Mouse (Mus musculus) CH12.LX (cell line): ENCODE measurements around the gene Pde4b. TPM values are rescaled to one million over a fixed set of nuclear protein-coding genes. Genes with fewer than 3 reads are reported as not detected.

Experiments
- DNase-seq: peaks from one replicate; pipeline ENCODE4 v3.0.0-alpha.2; 2013; ENCODE audit errors: extremely low read depth
- H3K27ac ChIP-seq: 2 replicates; pipeline ENCODE4 v1.5.1; 2012; ENCODE audit warnings: low read depth, mild to moderate bottlenecking, control low read depth, moderate library complexity; ENCODE audit not compliant: insufficient read depth
- H3K27me3 ChIP-seq: replicated peaks from 2 replicates; pipeline ENCODE3; 2012; ENCODE audit warnings: inconsistent platforms
- H3K36me3 ChIP-seq, 2 experiments: replicated peaks in 1 of 2; 2 replicates each; pipeline versions ENCODE3 to v1.6.1; 2012; ENCODE audit warnings: inconsistent platforms in 1 of 2, low read length in 1 of 2, mild to moderate bottlenecking in 1 of 2, mixed read lengths in 1 of 2, moderate library complexity in 1 of 2; ENCODE audit not compliant: control insufficient read depth in 1 of 2, insufficient read depth in 1 of 2
- H3K4me1 ChIP-seq, 2 experiments: 2 replicates each; pipeline ENCODE4 v1.6.1; 2012; ENCODE audit warnings: inconsistent platforms in 1 of 2, moderate library complexity in 1 of 2; ENCODE audit not compliant: insufficient read depth in 2 of 2, control insufficient read depth in 1 of 2
- H3K4me2 ChIP-seq: 2 replicates; pipeline ENCODE4 v1.6.1; 2012; ENCODE audit warnings: low read depth, mild to moderate bottlenecking, control low read depth; ENCODE audit not compliant: poor library complexity, insufficient read depth, severe bottlenecking
- H3K4me3 ChIP-seq, 3 experiments: fragments of 150-350 bp in 1 of 3; sonication (generic) in 1 of 3; replicated peaks in 1 of 3; 2 replicates each; pipeline versions ENCODE3 to v1.5.1; 2011 to 2012; ENCODE audit warnings: low read depth in 2 of 3, low read length in 2 of 3, mild to moderate bottlenecking in 2 of 3, moderate library complexity in 2 of 3, control low read depth in 1 of 3, improper control_type of control experiment in 1 of 3, inconsistent platforms in 1 of 3, mixed read lengths in 1 of 3; ENCODE audit not compliant: poor library complexity in 1 of 3
- H3K79me2 ChIP-seq: replicated peaks from 2 replicates; pipeline ENCODE4 v1.6.1; 2012; ENCODE audit warnings: mild to moderate bottlenecking, moderate library complexity; ENCODE audit not compliant: control insufficient read depth, poor library complexity, insufficient read depth, severe bottlenecking; ENCODE audit errors: extremely low read depth
- H3K9ac ChIP-seq: 2 replicates; pipeline ENCODE4 v1.6.1; 2012; ENCODE audit warnings: low read depth, mild to moderate bottlenecking, control low read depth, moderate library complexity; ENCODE audit not compliant: insufficient read depth
- H3K9me3 ChIP-seq: replicated peaks from 2 replicates; pipeline ENCODE3; 2012; ENCODE audit warnings: low read length, inconsistent platforms, mixed read lengths
- CHD1 ChIP-seq: IDR thresholded peaks from 2 replicates; pipeline ENCODE4 v1.6.1; 2012; ENCODE audit warnings: low read depth, low read length, improper control_type of control experiment, inconsistent platforms
- CTCF ChIP-seq, 2 experiments: IDR thresholded peaks in 1 of 2; conservative IDR thresholded peaks in 1 of 2; 2 replicates each; pipeline ENCODE4 v1.5.1; 2011 to 2012; ENCODE audit warnings: low read depth in 2 of 2, low read length in 2 of 2, improper control_type of control experiment in 1 of 2, inconsistent platforms in 1 of 2, mild to moderate bottlenecking in 1 of 2, moderate library complexity in 1 of 2
- ELF1 ChIP-seq: IDR thresholded peaks from 2 replicates; pipeline ENCODE4 v1.6.1; 2014; ENCODE audit warnings: low read depth, mild to moderate bottlenecking, inconsistent platforms, low read length, improper control_type of control experiment
- EP300 ChIP-seq: IDR thresholded peaks from 2 replicates; pipeline ENCODE4 v1.6.1; 2011; ENCODE audit warnings: low read length, improper control_type of control experiment
- ETS1 ChIP-seq: conservative IDR thresholded peaks from 2 replicates; pipeline ENCODE4 v1.6.1; 2012; ENCODE audit warnings: low read depth, mild to moderate bottlenecking, inconsistent platforms, low read length, improper control_type of control experiment, moderate library complexity
- HCFC1 ChIP-seq: IDR thresholded peaks from 2 replicates; pipeline ENCODE4 v1.6.1; 2012; ENCODE audit warnings: low read depth, mild to moderate bottlenecking, inconsistent platforms, low read length, improper control_type of control experiment
- IRF4 ChIP-seq: IDR thresholded peaks from 2 replicates; pipeline ENCODE4 v1.6.1; 2014; ENCODE audit warnings: low read depth, mild to moderate bottlenecking, inconsistent platforms, low read length, improper control_type of control experiment
- JUN ChIP-seq: IDR thresholded peaks from 2 replicates; pipeline ENCODE4 v1.6.1; 2011; ENCODE audit warnings: low read depth, mild to moderate bottlenecking, low read length, improper control_type of control experiment, moderate library complexity; ENCODE audit not compliant: insufficient read depth
- JUND ChIP-seq: conservative IDR thresholded peaks from 2 replicates; pipeline ENCODE4 v1.6.1; 2011; ENCODE audit warnings: low read depth, low read length, improper control_type of control experiment
- KAT2A ChIP-seq: IDR thresholded peaks from 2 replicates; pipeline ENCODE4 v1.6.1; 2012; ENCODE audit warnings: low read length, improper control_type of control experiment, inconsistent platforms; ENCODE audit not compliant: insufficient replicate concordance
- MEF2A ChIP-seq: IDR thresholded peaks from 2 replicates; pipeline ENCODE4 v1.6.1; 2014; ENCODE audit warnings: low read depth, mild to moderate bottlenecking, inconsistent platforms, low read length, improper control_type of control experiment, borderline replicate concordance
- MXI1 ChIP-seq: IDR thresholded peaks from 2 replicates; pipeline ENCODE4 v1.6.1; 2011; ENCODE audit warnings: mild to moderate bottlenecking, low read depth, low read length, improper control_type of control experiment
- RCOR1 ChIP-seq: conservative IDR thresholded peaks from 2 replicates; pipeline ENCODE4 v1.6.1; 2012; ENCODE audit warnings: low read depth, mild to moderate bottlenecking, inconsistent platforms, low read length, improper control_type of control experiment
- SIN3A ChIP-seq: IDR thresholded peaks from 2 replicates; pipeline ENCODE4 v1.6.1; 2012; ENCODE audit warnings: low read length, improper control_type of control experiment, inconsistent platforms
- TBP ChIP-seq: conservative IDR thresholded peaks from 2 replicates; pipeline ENCODE4 v1.6.1; 2011; ENCODE audit warnings: low read depth, low read length, improper control_type of control experiment
- TCF12 ChIP-seq: IDR thresholded peaks from 2 replicates; pipeline ENCODE4 v1.6.1; 2014; ENCODE audit warnings: low read depth, mild to moderate bottlenecking, inconsistent platforms, low read length, improper control_type of control experiment
- UBTF ChIP-seq: IDR thresholded peaks from 2 replicates; pipeline ENCODE4 v1.6.1; 2012; ENCODE audit warnings: low read depth, mild to moderate bottlenecking, inconsistent platforms, low read length, improper control_type of control experiment, moderate library complexity
- USF2 ChIP-seq: conservative IDR thresholded peaks from 2 replicates; pipeline ENCODE4 v1.6.1; 2011; ENCODE audit warnings: low read depth, low read length, improper control_type of control experiment
- ZC3H11A ChIP-seq: IDR thresholded peaks from 2 replicates; pipeline ENCODE4 v1.6.1; 2012; ENCODE audit warnings: low read depth, mild to moderate bottlenecking, inconsistent platforms, low read length, improper control_type of control experiment
- ZMIZ1 ChIP-seq: IDR thresholded peaks from 2 replicates; pipeline ENCODE4 v1.6.1; 2012; ENCODE audit warnings: low read depth, mild to moderate bottlenecking, inconsistent platforms, low read length, improper control_type of control experiment
- ZNF384 ChIP-seq: IDR thresholded peaks from 2 replicates; pipeline ENCODE4 v1.6.1; 2012; ENCODE audit warnings: low read depth, low read length, improper control_type of control experiment, inconsistent platforms
- dilution Hi-C: fragments of 300-500 bp; cut with MboI; formaldehyde crosslinking; loops from 2 replicates; pipeline ENCODE4 v1.14.3; 2020; ENCODE audit warnings: low sequenced_read_pairs; ENCODE audit not compliant: extremely low pct_unique_long_range_greater_than_20kb, extremely low pct_ligation_motif_present
- in situ Hi-C: fragments of 300-500 bp; cut with MboI; formaldehyde crosslinking; loops from 3 replicates; pipeline ENCODE4 v1.14.3; 2019; ENCODE audit warnings: low sequenced_read_pairs, low pct_ligation_motif_present, low pct_unique_long_range_greater_than_20kb, mixed read lengths
- polyA plus RNA-seq: library from polyadenylated mRNA; unstranded; fragments of >175 nt; gene quantifications from 2 replicates; pipeline ENCODE4 v1.2.1, GENCODE M21; 2012; ENCODE audit warnings: low read depth; ENCODE audit not compliant: insufficient read length
- total RNA-seq, 2 experiments: library from RNA; depleted of rRNA; stranded (reverse); fragments of 300-350 nt in 1 of 2; fragments of >200 nt in 1 of 2; gene quantifications; 2 replicates each; pipeline ENCODE4 v1.2.3; 2012 to 2014

Pde4b gene
- total and polyA plus RNA-seq, 3 experiments = 9.6 to 24.2 (median 21.8) TPM

DNA sequence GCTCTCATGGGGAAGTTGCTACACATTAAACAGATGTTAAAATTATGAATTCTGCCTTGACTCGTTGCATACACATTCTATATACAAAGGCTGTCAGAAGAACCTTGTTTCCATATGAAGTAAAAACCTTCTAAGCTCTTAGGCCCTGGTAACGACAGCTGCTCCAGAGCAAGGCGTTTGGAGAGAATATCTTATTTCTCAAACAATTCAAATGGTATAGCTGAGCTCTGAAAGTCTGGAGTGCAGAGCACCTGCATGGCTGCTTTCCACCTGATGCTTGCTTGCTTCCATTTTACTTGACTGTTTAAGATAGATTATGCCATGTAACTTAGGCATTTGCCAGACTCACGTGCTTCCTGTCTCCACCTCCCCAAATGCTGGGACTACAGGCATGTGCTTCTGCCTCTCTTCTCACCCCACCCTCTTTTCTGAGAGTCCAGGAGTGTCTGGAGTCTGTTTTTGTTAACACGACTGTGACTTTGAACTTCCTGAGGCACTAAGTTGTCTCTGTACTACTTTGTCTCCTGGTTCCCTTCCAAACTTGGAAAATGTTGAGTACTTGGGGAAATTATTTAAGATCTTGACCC lies 229.4 kb downstream of the Pde4b start:
- Histone ChIP-seq H3K4me2 (no peak overlapping the region), H3K4me1 (peaks cover under 1 to 2% of the 10 kb centered on the region in 2 experiments; a peak in 1 of 4 replicates), H3K9me3 (no peaks in the 10 kb centered on the region), H3K27me3 (no peaks in the 10 kb centered on the region), H3K79me2 (no peaks in the 10 kb centered on the region), H3K27ac (no peak overlapping the region), H3K9ac (no peak overlapping the region), H3K36me3 (no peaks in the 10 kb centered on the region), H3K4me3 (no peak overlapping the region)
- dilution Hi-C loops (no loop called here), in situ Hi-C loops (no loop called here)
- no peak for DNase-seq
- no peak for TF ChIP-seq KAT2A

DNA sequence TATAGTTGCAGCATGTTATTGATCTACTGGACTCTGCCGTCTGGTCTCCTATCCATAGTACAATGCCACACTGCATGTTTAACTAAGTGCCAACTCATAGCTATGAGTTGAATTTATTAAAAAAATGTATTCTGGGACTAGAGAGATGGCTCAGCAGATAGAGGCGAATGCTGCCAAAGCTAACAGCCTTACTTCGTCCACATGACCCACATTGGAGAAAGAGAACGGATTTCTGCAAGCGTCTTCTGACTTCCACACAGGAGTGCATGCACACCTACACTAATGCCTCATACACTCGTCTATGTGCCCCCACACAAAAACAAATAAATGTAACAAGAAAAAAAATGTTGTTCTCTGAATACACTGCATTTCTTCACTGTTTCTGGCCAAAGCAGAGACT lies 231.3 kb downstream of the Pde4b start:
- Histone ChIP-seq H3K27ac (no peak overlapping the region), H3K27me3 (no peaks in the 10 kb centered on the region), H3K36me3 (no peaks in the 10 kb centered on the region), H3K4me2 (no peak overlapping the region), H3K9me3 (no peaks in the 10 kb centered on the region), H3K79me2 (no peaks in the 10 kb centered on the region), H3K9ac (no peak overlapping the region), H3K4me3 (no peak overlapping the region), H3K4me1 (no peaks in the 10 kb centered on the region)
- DNase-seq = no peak
- dilution Hi-C loops = no loop called here
- in situ Hi-C loops = no loop called here
- TF ChIP-seq ETS1 (no peak), IRF4 (no peak), TCF12 (no peak), JUN (no peak), ELF1 (no peak), ZMIZ1 (no peak), ZNF384 (no peak), TBP (no peak), ZC3H11A (no peak), EP300 (no peak), HCFC1 (no peak), RCOR1 (no peak), CHD1 (no peak), UBTF (no peak), MXI1 (no peak), USF2 (no peak), MEF2A (no peak), CTCF (conservative IDR thresholded peaks at IDR 0.05 in 1 of 2, IDR thresholded peaks at IDR 0.05 in 1 of 2; ENCODE audit: low read depth in 2 of 2, low read length in 2 of 2) (no peak), SIN3A (no peak), JUND (no peak)
